Mouse (Mus musculus): ENCODE data around the gene Nfatc2. TPM values are rescaled to one million over a fixed set of nuclear protein-coding genes. Genes with fewer than 3 reads are reported as not detected.
A peak's percentile ranks its signal among the peaks of the same experiment; 100 is the strongest.

Gene Nfatc2
- polyA plus RNA-seq, 1 experiment from 2014 or later = 3.9 TPM

- Histone ChIP-seq H3K36me3 (no peaks in the 10 kb centered on the region), H3K4me2 (no peak overlapping the region), H3K27me3 (replicated peaks) (no peaks in the 10 kb centered on the region), H3K27ac (no peak overlapping the region), H3K9ac (no peak overlapping the region), H3K4me1 (no peaks in the 10 kb centered on the region), H3K9me3 (no peaks in the 10 kb centered on the region), H3K4me3 (replicated peaks) (no peak overlapping the region)
- no peak for ATAC-seq (ENCODE audit: insufficient read depth, low FRiP score, low read depth)
- WGBS = 74% methylated on average over 6 of the region's 6 CpGs
These were observed 97.7 kb downstream of the Nfatc2 start for GRCm38 (mm10) chr2:168503735-168504134.

- ATAC-seq (ENCODE audit: insufficient read depth, low FRiP score, low read depth) = no peak
- H3K36me3 ChIP-seq = no peaks in the 10 kb centered on the region
- H3K4me2 ChIP-seq = no peak overlapping the region
- 88% methylated on average over 6 of the region's 6 CpGs for WGBS
- no peak overlapping the region for H3K27ac ChIP-seq
- H3K4me1 ChIP-seq = no peaks in the 10 kb centered on the region
- H3K4me3 ChIP-seq (replicated peaks) = no peak overlapping the region
- no peak overlapping the region for H3K9ac ChIP-seq
- H3K9me3 ChIP-seq = no peaks in the 10 kb centered on the region
- H3K27me3 ChIP-seq (replicated peaks) = no peaks in the 10 kb centered on the region
These were observed 100.7 kb downstream of the Nfatc2 start for GRCm38 (mm10) chr2:168500750-168501149.

- Histone ChIP-seq H3K27ac (no peak overlapping the region), H3K4me1 (no peaks in the 10 kb centered on the region), H3K27me3 (replicated peaks) (no peaks in the 10 kb centered on the region), H3K9me3 (no peaks in the 10 kb centered on the region), H3K36me3 (no peaks in the 10 kb centered on the region), H3K4me2 (no peak overlapping the region), H3K4me3 (replicated peaks) (no peak overlapping the region), H3K9ac (no peak overlapping the region)
- ATAC-seq (ENCODE audit: insufficient read depth, low FRiP score, low read depth) = no peak
- 80% methylated on average over 6 of the region's 6 CpGs for WGBS
These were observed 101.2 kb downstream of the Nfatc2 start for GRCm38 (mm10) chr2:168500244-168500643.

GRCm38 (mm10) chr2:168491791-168492190 is 109.7 kb downstream of the Nfatc2 start:
- H3K4me3 ChIP-seq (replicated peaks) = no peak overlapping the region
- H3K9me3 ChIP-seq = no peaks in the 10 kb centered on the region
- no peak overlapping the region for H3K4me2 ChIP-seq
- no peaks in the 10 kb centered on the region for H3K36me3 ChIP-seq
- 62% methylated on average over 7 of the region's 7 CpGs for WGBS
- no peaks in the 10 kb centered on the region for H3K27me3 ChIP-seq (replicated peaks)
- ATAC-seq (ENCODE audit: insufficient read depth, low FRiP score, low read depth) = no peak
- H3K27ac ChIP-seq = no peak overlapping the region
- no peaks in the 10 kb centered on the region for H3K4me1 ChIP-seq
- no peak overlapping the region for H3K9ac ChIP-seq

- no peak overlapping the region for H3K4me2 ChIP-seq
These were observed 111.5 kb downstream of the Nfatc2 start for GRCm38 (mm10) chr2:168489953-168490352.

GRCm38 (mm10) chr2:168488158-168488925 is 113.1 kb downstream of the Nfatc2 start:
- H3K36me3 ChIP-seq = no peaks in the 10 kb centered on the region
- WGBS = 66% methylated on average over 11 of the region's 11 CpGs

More at GRCm38 (mm10) chr2:168489953-168490352, 111.5 kb downstream of the Nfatc2 start:
- WGBS = 90% methylated on average over 13 of the region's 13 CpGs
- Histone ChIP-seq H3K4me3 (replicated peaks) (no peak overlapping the region), H3K4me1 (no peaks in the 10 kb centered on the region), H3K36me3 (no peaks in the 10 kb centered on the region), H3K9me3 (no peaks in the 10 kb centered on the region), H3K9ac (no peak overlapping the region), H3K27me3 (replicated peaks) (no peaks in the 10 kb centered on the region), H3K27ac (no peak overlapping the region)
- ATAC-seq (ENCODE audit: insufficient read depth, low FRiP score, low read depth) = no peak

GRCm38 (mm10) chr2:168481121-168481520 is 120.3 kb downstream of the Nfatc2 start:
- no peak for ATAC-seq (ENCODE audit: insufficient read depth, low FRiP score, low read depth)
- Histone ChIP-seq H3K27ac (no peak overlapping the region), H3K36me3 (no peaks in the 10 kb centered on the region), H3K9ac (no peak overlapping the region), H3K4me3 (replicated peaks) (no peak overlapping the region), H3K27me3 (replicated peaks) (no peaks in the 10 kb centered on the region), H3K9me3 (no peaks in the 10 kb centered on the region), H3K4me1 (no peaks in the 10 kb centered on the region), H3K4me2 (no peak overlapping the region)
- 84% methylated on average over 14 of the region's 14 CpGs for WGBS

More at GRCm38 (mm10) chr2:168488158-168488925, 113.1 kb downstream of the Nfatc2 start:
- Histone ChIP-seq H3K9ac (no peak overlapping the region), H3K4me1 (no peaks in the 10 kb centered on the region), H3K27ac (no peak overlapping the region), H3K4me2 (no peak overlapping the region), H3K4me3 (replicated peaks) (no peak overlapping the region), H3K27me3 (replicated peaks) (no peaks in the 10 kb centered on the region), H3K9me3 (no peaks in the 10 kb centered on the region)
- no peak for ATAC-seq (ENCODE audit: insufficient read depth, low FRiP score, low read depth)

GRCm38 (mm10) chr2:168480692-168481091 is 120.8 kb downstream of the Nfatc2 start:
- Histone ChIP-seq H3K27me3 (replicated peaks) (no peaks in the 10 kb centered on the region), H3K9me3 (no peaks in the 10 kb centered on the region), H3K4me1 (no peaks in the 10 kb centered on the region), H3K27ac (no peak overlapping the region), H3K4me3 (replicated peaks) (no peak overlapping the region), H3K36me3 (no peaks in the 10 kb centered on the region), H3K9ac (no peak overlapping the region), H3K4me2 (no peak overlapping the region)
- 76% methylated on average over 6 of the region's 6 CpGs for WGBS
- ATAC-seq (ENCODE audit: insufficient read depth, low FRiP score, low read depth) = no peak

GRCm38 (mm10) chr2:168479930-168480329 is 121.5 kb downstream of the Nfatc2 start:
- no peak overlapping the region for H3K4me3 ChIP-seq (replicated peaks)
- H3K4me1 ChIP-seq = no peaks in the 10 kb centered on the region
- H3K27me3 ChIP-seq (replicated peaks) = no peaks in the 10 kb centered on the region
- no peak overlapping the region for H3K27ac ChIP-seq
- no peak overlapping the region for H3K4me2 ChIP-seq
- H3K9ac ChIP-seq = no peak overlapping the region
- 86% methylated on average over 15 of the region's 15 CpGs for WGBS
- no peak for ATAC-seq (ENCODE audit: insufficient read depth, low FRiP score, low read depth)
- no peaks in the 10 kb centered on the region for H3K36me3 ChIP-seq
- no peaks in the 10 kb centered on the region for H3K9me3 ChIP-seq

GRCm38 (mm10) chr2:168478431-168478830 is 123.0 kb downstream of the Nfatc2 start:
- H3K4me1 ChIP-seq = no peaks in the 10 kb centered on the region
- no peak overlapping the region for H3K4me3 ChIP-seq (replicated peaks)
- H3K36me3 ChIP-seq = no peaks in the 10 kb centered on the region
- no peaks in the 10 kb centered on the region for H3K9me3 ChIP-seq
- no peak overlapping the region for H3K4me2 ChIP-seq
- no peaks in the 10 kb centered on the region for H3K27me3 ChIP-seq (replicated peaks)
- WGBS = 45% methylated on average over 7 of the region's 7 CpGs
- H3K9ac ChIP-seq = no peak overlapping the region
- no peak for ATAC-seq (ENCODE audit: insufficient read depth, low FRiP score, low read depth)
- H3K27ac ChIP-seq = 0 out of 2 replicates have a peak overlapping the region, but pooled peaks have one; percentile 16

- Histone ChIP-seq H3K36me3 (no peaks in the 10 kb centered on the region), H3K9me3 (no peaks in the 10 kb centered on the region), H3K27me3 (replicated peaks) (no peaks in the 10 kb centered on the region), H3K4me3 (replicated peaks) (no peak overlapping the region), H3K27ac (no peak overlapping the region), H3K9ac (no peak overlapping the region), H3K4me2 (no peak overlapping the region), H3K4me1 (0 out of 2 replicates have a peak, but pooled peaks cover 3% of the 10 kb centered on the region)
- ATAC-seq (ENCODE audit: insufficient read depth, low FRiP score, low read depth) = no peak
- 61% methylated on average over 9 of the region's 9 CpGs for whole genome bisulfite sequencing
These were observed 128.0 kb downstream of the Nfatc2 start for GRCm38 (mm10) chr2:168473496-168473895.

GRCm38 (mm10) chr2:168472899-168473298 is 128.6 kb downstream of the Nfatc2 start:
- peak overlapping the region; percentile 57 for H3K4me2 ChIP-seq
- no peaks in the 10 kb centered on the region for H3K36me3 ChIP-seq
- peak overlapping the region; percentile 36 for H3K4me3 ChIP-seq (replicated peaks)
- WGBS = 8% methylated on average over 16 of the region's 16 CpGs
- H3K9me3 ChIP-seq = no peaks in the 10 kb centered on the region
- no peak overlapping the region for H3K9ac ChIP-seq
- ATAC-seq (ENCODE audit: insufficient read depth, low FRiP score, low read depth) = peak; percentile 29; the same call in 1 of the 2 replicates
- no peaks in the 10 kb centered on the region for H3K27me3 ChIP-seq (replicated peaks)
- H3K4me1 ChIP-seq = 0 out of 2 replicates have a peak, but pooled peaks cover 3% of the 10 kb centered on the region
- no peak overlapping the region for H3K27ac ChIP-seq

Measured in stomach, embryonic 15.5 days (tissue).